Mouse (Mus musculus): ENCODE results near the gene Lrrc8b. TPM values are rescaled to one million over a fixed set of nuclear protein-coding genes. Genes with fewer than 3 reads are reported as not detected.
A peak's percentile ranks its signal among the peaks of the same experiment; 100 is the strongest.

Gene Lrrc8b
- 3.8 and 4.1 TPM in 2 replicates for polyA plus RNA-seq (2015; fragmentation: Nextera tagmentation; extraction: Ambion mirVana)

- WGBS = 0% methylated on average over 59 of the region's 63 CpGs
- Histone ChIP-seq H3K4me2 (peak within 1 kb of the TSS; percentile 99), H3K27ac (peak within 1 kb of the TSS; percentile 80), H3K9me3 (no peaks in the 10 kb centered on the region), H3K36me3 (no peaks in the 10 kb centered on the region), H3K27me3 (no peaks in the 10 kb centered on the region), H3K4me3 (peak within 1 kb of the TSS; percentile 78), H3K4me1 (peaks cover 12% of the 10 kb centered on the region), H3K9ac (peak within 1 kb of the TSS; percentile 83)
- peak; percentile 85 for ATAC-seq (ENCODE audit: insufficient number of reproducible peaks, low FRiP score, low TSS enrichment, low read depth)
These were observed at the start of gene Lrrc8b for GRCm38 (mm10) chr5:105415198-105415791. Gene Lrrc8b, plus strand, starts transcription at chr5:105415775.

GRCm38 (mm10) chr5:105381482-105381881, 34.1 kb upstream of the Lrrc8b start:
- no peak overlapping the region for H3K27ac ChIP-seq
- ATAC-seq (ENCODE audit: insufficient number of reproducible peaks, low FRiP score, low TSS enrichment, low read depth) = no peak
- H3K27me3 ChIP-seq = no peaks in the 10 kb centered on the region
- no peak overlapping the region for H3K4me3 ChIP-seq
- H3K9ac ChIP-seq = no peak overlapping the region
- no peaks in the 10 kb centered on the region for H3K4me1 ChIP-seq
- H3K9me3 ChIP-seq = no peaks in the 10 kb centered on the region
- WGBS = 91% methylated on average over 2 of the region's 2 CpGs
- no peaks in the 10 kb centered on the region for H3K36me3 ChIP-seq
- H3K4me2 ChIP-seq = no peak overlapping the region

DNA sequence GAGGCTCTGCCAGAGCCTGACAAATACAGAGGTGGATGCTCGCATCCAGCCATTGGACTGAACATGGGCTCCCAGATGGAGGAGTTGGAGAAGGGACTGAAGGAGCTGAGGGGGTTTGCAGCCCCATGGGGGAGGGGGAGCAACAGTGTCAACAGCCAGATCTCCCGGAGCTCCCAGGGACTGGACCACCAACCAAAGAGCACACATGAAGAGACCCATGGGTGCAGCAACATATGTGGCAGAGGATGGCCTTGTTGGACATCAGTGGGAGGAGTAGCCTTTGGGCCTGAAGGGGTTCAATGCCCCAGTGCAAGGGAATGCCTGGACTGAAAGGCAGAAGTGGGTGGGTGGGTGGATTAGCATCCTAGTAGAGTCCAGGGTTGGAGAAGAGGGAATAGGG, 25.2 kb upstream of the Lrrc8b start:
- H3K4me2 ChIP-seq = no peak overlapping the region
- no peaks in the 10 kb centered on the region for H3K9me3 ChIP-seq
- no peak overlapping the region for H3K27ac ChIP-seq
- H3K36me3 ChIP-seq = no peaks in the 10 kb centered on the region
- H3K27me3 ChIP-seq = no peaks in the 10 kb centered on the region
- H3K4me1 ChIP-seq = no peaks in the 10 kb centered on the region
- H3K4me3 ChIP-seq = no peak overlapping the region
- no peak for ATAC-seq (ENCODE audit: insufficient number of reproducible peaks, low FRiP score, low TSS enrichment, low read depth)
- no peak overlapping the region for H3K9ac ChIP-seq
- 94% methylated on average over 2 of the region's 2 CpGs for WGBS

GRCm38 (mm10) chr5:105393731-105394130, 21.8 kb upstream of the Lrrc8b start:
- Histone ChIP-seq H3K9ac (no peak overlapping the region), H3K27me3 (no peaks in the 10 kb centered on the region), H3K27ac (no peak overlapping the region), H3K36me3 (no peaks in the 10 kb centered on the region), H3K4me1 (no peaks in the 10 kb centered on the region), H3K4me3 (no peak overlapping the region), H3K9me3 (no peaks in the 10 kb centered on the region), H3K4me2 (no peak overlapping the region)
- WGBS = 90% methylated on average over 6 of the region's 6 CpGs
- no peak for ATAC-seq (ENCODE audit: insufficient number of reproducible peaks, low FRiP score, low TSS enrichment, low read depth)

GRCm38 (mm10) chr5:105395188-105395587, 20.4 kb upstream of the Lrrc8b start:
- H3K36me3 ChIP-seq = no peaks in the 10 kb centered on the region
- no peak for ATAC-seq (ENCODE audit: insufficient number of reproducible peaks, low FRiP score, low TSS enrichment, low read depth)
- H3K27me3 ChIP-seq = no peaks in the 10 kb centered on the region
- no peak overlapping the region for H3K27ac ChIP-seq
- no peak overlapping the region for H3K9ac ChIP-seq
- H3K4me1 ChIP-seq = 0 out of 2 replicates have a peak, but pooled peaks cover under 1% of the 10 kb centered on the region
- WGBS = 78% methylated on average over 4 of the region's 4 CpGs
- no peaks in the 10 kb centered on the region for H3K9me3 ChIP-seq
- H3K4me2 ChIP-seq = no peak overlapping the region
- no peak overlapping the region for H3K4me3 ChIP-seq

DNA sequence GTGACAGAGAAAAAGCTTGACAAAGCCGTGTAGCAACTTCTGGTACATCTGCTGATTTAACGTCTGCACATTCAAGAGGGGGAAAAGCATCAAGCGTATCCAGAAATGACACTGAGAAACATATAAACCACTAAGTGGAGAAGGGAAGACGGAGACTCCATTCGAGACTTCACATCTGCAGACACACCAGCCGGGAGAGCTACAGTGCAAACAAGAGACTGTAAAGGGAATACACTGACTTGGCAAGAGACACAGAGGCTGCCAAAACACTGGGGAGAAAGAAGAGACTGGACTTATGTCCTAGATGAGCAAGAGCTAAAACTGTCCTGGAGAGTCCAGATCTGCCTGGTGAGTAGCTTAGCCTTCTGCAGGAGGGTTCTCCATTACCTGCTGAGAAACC, 16.6 kb upstream of the Lrrc8b start:
- H3K4me2 ChIP-seq = no peak overlapping the region
- H3K4me3 ChIP-seq = no peak overlapping the region
- H3K4me1 ChIP-seq = peaks cover 8% of the 10 kb centered on the region
- H3K9me3 ChIP-seq = no peaks in the 10 kb centered on the region
- H3K9ac ChIP-seq = no peak overlapping the region
- no peak for ATAC-seq (ENCODE audit: insufficient number of reproducible peaks, low FRiP score, low TSS enrichment, low read depth)
- H3K27ac ChIP-seq = no peak overlapping the region
- whole genome bisulfite sequencing = 76% methylated on average over 6 of the region's 6 CpGs
- no peaks in the 10 kb centered on the region for H3K36me3 ChIP-seq
- H3K27me3 ChIP-seq = no peaks in the 10 kb centered on the region

- Histone ChIP-seq H3K9me3 (no peaks in the 10 kb centered on the region), H3K27ac (peak overlapping the region; percentile 71; the same call in 1 of the 2 replicates), H3K9ac (no peak overlapping the region), H3K27me3 (no peaks in the 10 kb centered on the region), H3K4me2 (peak overlapping the region; percentile 49), H3K4me3 (peak overlapping the region; percentile 27), H3K4me1 (peaks cover 8% of the 10 kb centered on the region), H3K36me3 (no peaks in the 10 kb centered on the region)
- no peak for ATAC-seq (ENCODE audit: insufficient number of reproducible peaks, low FRiP score, low TSS enrichment, low read depth)
- WGBS = 28% methylated on average over 13 of the region's 13 CpGs
These were observed 15.7 kb upstream of the Lrrc8b start for GRCm38 (mm10) chr5:105399631-105400423.

DNA sequence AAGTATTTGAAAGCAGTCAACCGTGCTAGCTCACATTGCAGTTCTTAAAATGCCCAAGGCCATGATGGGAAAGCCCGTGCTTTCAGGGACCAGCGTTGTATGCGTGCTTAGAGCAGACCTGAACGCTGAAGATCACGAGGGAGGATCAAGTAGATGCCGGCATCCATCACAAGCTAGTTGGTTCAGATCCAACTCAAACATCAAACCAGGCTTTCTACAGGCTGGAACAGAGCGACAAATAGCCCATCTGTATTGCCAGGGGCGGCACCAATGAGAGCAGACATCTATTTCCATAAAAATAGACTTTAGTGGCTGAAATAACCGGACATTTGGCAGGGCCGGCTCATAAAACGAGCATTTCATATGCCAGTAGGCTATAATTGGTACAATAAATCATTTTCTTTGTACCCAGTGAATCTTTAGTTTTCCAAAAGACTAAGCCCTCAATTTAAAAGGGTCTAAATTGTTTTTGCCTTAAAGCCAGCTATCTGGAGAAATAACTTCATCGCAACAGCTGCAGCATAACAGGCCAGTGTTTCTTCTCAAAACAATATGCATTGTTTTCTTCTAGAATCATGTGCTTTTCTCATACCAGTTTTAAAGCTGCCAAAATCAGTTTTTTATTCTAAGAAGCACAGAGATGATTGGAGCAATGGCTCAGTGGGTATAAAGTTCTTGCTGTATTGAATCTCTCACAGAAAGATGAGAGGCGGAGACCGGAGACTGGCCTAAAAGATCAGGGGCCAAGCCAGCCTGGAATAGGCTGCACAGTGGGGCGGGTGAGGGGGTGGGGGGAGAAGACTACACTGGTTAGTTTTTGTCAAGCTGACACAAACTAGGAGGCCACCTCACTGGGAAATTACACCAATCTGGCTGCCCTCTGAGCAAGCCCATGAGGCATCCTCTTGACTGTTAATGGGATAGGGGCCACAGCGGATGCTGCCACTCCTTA, 14.9 kb upstream of the Lrrc8b start:
- Histone ChIP-seq H3K4me1 (peaks cover 8% of the 10 kb centered on the region), H3K4me2 (peak overlapping the region; percentile 49), H3K27ac (peak overlapping the region; percentile 71; the same call in 1 of the 2 replicates), H3K4me3 (peak overlapping the region; percentile 27), H3K27me3 (no peaks in the 10 kb centered on the region), H3K9me3 (no peaks in the 10 kb centered on the region), H3K9ac (no peak overlapping the region), H3K36me3 (no peaks in the 10 kb centered on the region)
- no peak for ATAC-seq (ENCODE audit: insufficient number of reproducible peaks, low FRiP score, low TSS enrichment, low read depth)
- whole genome bisulfite sequencing = 35% methylated on average over 17 of the region's 17 CpGs

- no peak overlapping the region for H3K9ac ChIP-seq
These were observed 14.0 kb upstream of the Lrrc8b start for GRCm38 (mm10) chr5:105401536-105401935.

GRCm38 (mm10) chr5:105404961-105405360, 10.6 kb upstream of the Lrrc8b start:
- Histone ChIP-seq H3K4me3 (no peak overlapping the region), H3K27ac (no peak overlapping the region), H3K4me2 (no peak overlapping the region), H3K9ac (no peak overlapping the region), H3K4me1 (peaks cover 8% of the 10 kb centered on the region), H3K9me3 (no peaks in the 10 kb centered on the region), H3K27me3 (no peaks in the 10 kb centered on the region), H3K36me3 (no peaks in the 10 kb centered on the region)
- ATAC-seq (ENCODE audit: insufficient number of reproducible peaks, low FRiP score, low TSS enrichment, low read depth) = no peak
- 7% methylated on average over 8 of the region's 8 CpGs for WGBS

More at GRCm38 (mm10) chr5:105401536-105401935, 14.0 kb upstream of the Lrrc8b start:
- Histone ChIP-seq H3K27ac (no peak overlapping the region), H3K36me3 (no peaks in the 10 kb centered on the region), H3K4me2 (no peak overlapping the region), H3K9me3 (no peaks in the 10 kb centered on the region), H3K4me3 (no peak overlapping the region), H3K27me3 (no peaks in the 10 kb centered on the region), H3K4me1 (peaks cover 8% of the 10 kb centered on the region)
- 88% methylated on average over 6 of the region's 6 CpGs for WGBS
- ATAC-seq (ENCODE audit: insufficient number of reproducible peaks, low FRiP score, low TSS enrichment, low read depth) = no peak

GRCm38 (mm10) chr5:105407661-105408060, 7.9 kb upstream of the Lrrc8b start:
- H3K4me2 ChIP-seq = no peak overlapping the region
- no peaks in the 10 kb centered on the region for H3K27me3 ChIP-seq
- no peak for ATAC-seq (ENCODE audit: insufficient number of reproducible peaks, low FRiP score, low TSS enrichment, low read depth)
- H3K27ac ChIP-seq = no peak overlapping the region
- H3K9me3 ChIP-seq = no peaks in the 10 kb centered on the region
- H3K36me3 ChIP-seq = no peaks in the 10 kb centered on the region
- WGBS = 83% methylated on average over 5 of the region's 5 CpGs
- no peaks in the 10 kb centered on the region for H3K4me1 ChIP-seq
- H3K4me3 ChIP-seq = no peak overlapping the region
- H3K9ac ChIP-seq = no peak overlapping the region
